Mouse (Mus musculus): ENCODE results near the gene Hebp2. TPM values are rescaled to one million over a fixed set of nuclear protein-coding genes. Genes with fewer than 3 reads are reported as not detected.
A peak's percentile ranks its signal among the peaks of the same experiment; 100 is the strongest.

Gene Hebp2
- polyA plus RNA-seq, 1 experiment = 3.2 TPM

- no peak for DNase-seq (ENCODE audit: extremely low spot score in 1 of 2, low spot score in 1 of 2)
These were observed 34.4 kb downstream of the Hebp2 start for GRCm38 (mm10) chr10:18511496-18511895.

- no peak for DNase-seq (ENCODE audit: extremely low spot score in 1 of 2, low spot score in 1 of 2)
These were observed 35.2 kb downstream of the Hebp2 start for GRCm38 (mm10) chr10:18510663-18511062.

- peak; percentile 58 to 79 for DNase-seq (ENCODE audit: extremely low spot score in 1 of 2, low spot score in 1 of 2)
These were observed 37.3 kb downstream of the Hebp2 start for GRCm38 (mm10) chr10:18508586-18508985.

- DNase-seq (ENCODE audit: extremely low spot score in 1 of 2, low spot score in 1 of 2) = no peak
These were observed 37.9 kb downstream of the Hebp2 start for GRCm38 (mm10) chr10:18507869-18508473.

GRCm38 (mm10) chr10:18506501-18506946 lies 39.4 kb downstream of the Hebp2 start:
- DNase-seq (ENCODE audit: extremely low spot score in 1 of 2, low spot score in 1 of 2) = no peak

- no peak for DNase-seq (ENCODE audit: extremely low spot score in 1 of 2, low spot score in 1 of 2)
These were observed 40.2 kb downstream of the Hebp2 start for GRCm38 (mm10) chr10:18505690-18506089.

GRCm38 (mm10) chr10:18501997-18502396 lies 43.9 kb downstream of the Hebp2 start:
- no peak for DNase-seq (ENCODE audit: extremely low spot score in 1 of 2, low spot score in 1 of 2)

- DNase-seq (ENCODE audit: extremely low spot score in 1 of 2, low spot score in 1 of 2) = no peak
These were observed 48.8 kb downstream of the Hebp2 start for GRCm38 (mm10) chr10:18497066-18497465.

- no peak for DNase-seq (ENCODE audit: extremely low spot score in 1 of 2, low spot score in 1 of 2)
These were observed 51.6 kb downstream of the Hebp2 start for GRCm38 (mm10) chr10:18494249-18494648.

GRCm38 (mm10) chr10:18493010-18493894 lies 52.6 kb downstream of the Hebp2 start:
- DNase-seq (ENCODE audit: extremely low spot score in 1 of 2, low spot score in 1 of 2) = no peak

- DNase-seq (ENCODE audit: extremely low spot score in 1 of 2, low spot score in 1 of 2) = no peak
These were observed 53.9 kb downstream of the Hebp2 start for GRCm38 (mm10) chr10:18491952-18492351.

- no peak for DNase-seq (ENCODE audit: extremely low spot score in 1 of 2, low spot score in 1 of 2)
These were observed 55.9 kb downstream of the Hebp2 start for GRCm38 (mm10) chr10:18489936-18490335.

Other genes starting within 250 kb of the Hebp2 start
- gene Nhsl1, start 227.1 kb downstream of the Hebp2 start, polyA plus RNA-seq (2012; rRNA removed) = 13.0 and 13.5 TPM in 2 replicates
- 18.1 and 19.7 TPM in 2 replicates for gene Arfgef3, start 197.9 kb upstream of the Hebp2 start, polyA plus RNA-seq (2012; rRNA removed)
- gene Gm4922, start 240.7 kb upstream of the Hebp2 start, polyA plus RNA-seq (2012; rRNA removed) = not detected in 2 replicates